Mouse (Mus musculus): Measurements from ENCODE around the gene Cd300ld4. TPM values are rescaled to one million over a fixed set of nuclear protein-coding genes. Genes with fewer than 3 reads are reported as not detected.
"Not testable (repeated sequence)": the region's sequence is repeated elsewhere in the genome, so short reads cannot be mapped to it uniquely, and the experiment has no call there.

The Cd300ld4 gene
- polyA plus RNA-seq, 1 experiment from 2014 or later, result not detected

- no peaks in the 10 kb centered on the region for H3K27me3 ChIP-seq (replicated peaks)
- ATAC-seq (ENCODE audit: low FRiP score, low read depth), result no peak
- no peak overlapping the region for H3K4me2 ChIP-seq (replicated peaks)
- no peaks in the 10 kb centered on the region for H3K36me3 ChIP-seq
- H3K27ac ChIP-seq, result no peak overlapping the region
- no peaks in the 10 kb centered on the region for H3K9me3 ChIP-seq
- no peak overlapping the region for H3K9ac ChIP-seq
- WGBS, result 50% methylated on average over 3 of the region's 3 CpGs
- no peaks in the 10 kb centered on the region for H3K4me1 ChIP-seq
- H3K4me3 ChIP-seq, result no peak overlapping the region
These were observed 22.6 kb upstream of the Cd300ld4 start for GRCm38 (mm10) chr11:115049282-115049895.

- Histone ChIP-seq H3K9me3 (no peaks in the 10 kb centered on the region), H3K4me3 (no peak within 1 kb of the TSS), H3K27me3 (replicated peaks) (no peaks in the 10 kb centered on the region), H3K9ac (no peak within 1 kb of the TSS), H3K36me3 (no peaks in the 10 kb centered on the region), H3K27ac (no peak within 1 kb of the TSS), H3K4me2 (replicated peaks) (no peak within 1 kb of the TSS), H3K4me1 (no peaks in the 10 kb centered on the region)
- no peak for ATAC-seq (ENCODE audit: low FRiP score, low read depth)
- 68% methylated on average over 2 of the region's 2 CpGs for WGBS
These were observed 21.4 kb upstream of the Cd300ld4 start, which contains the start of gene Cd300ld3 for GRCm38 (mm10) chr11:115048259-115048658. TSS of gene Cd300ld3 (minus strand) at chr11:115048409.

GRCm38 (mm10) chr11:115037669-115038068, 10.9 kb upstream of the Cd300ld4 start, which contains the start of gene Cd300ld5:
TSS of gene Cd300ld5 (minus strand) at chr11:115037769.
- ATAC-seq (ENCODE audit: low FRiP score, low read depth); H3K9me3 ChIP-seq; H3K4me3 ChIP-seq; H3K4me1 ChIP-seq; H3K4me2 ChIP-seq (replicated peaks); H3K36me3 ChIP-seq; H3K27ac ChIP-seq; H3K27me3 ChIP-seq (replicated peaks); H3K9ac ChIP-seq: not testable (repeated sequence)
- no CpG with 5 or more reads among the region's 6 CpGs for WGBS

GRCm38 (mm10) chr11:115016093-115016492, 10.7 kb downstream of the Cd300ld4 start, which contains the start of gene Cd300ld2:
TSS of gene Cd300ld2 (minus strand) at chr11:115016193.
- H3K9ac ChIP-seq; H3K4me1 ChIP-seq; H3K9me3 ChIP-seq; H3K4me2 ChIP-seq (replicated peaks); H3K4me3 ChIP-seq; H3K36me3 ChIP-seq; H3K27me3 ChIP-seq (replicated peaks); H3K27ac ChIP-seq; ATAC-seq (ENCODE audit: low FRiP score, low read depth): not testable (repeated sequence)
- no CpG with 5 or more reads among the region's 7 CpGs for WGBS

GRCm38 (mm10) chr11:115004070-115004469, 22.7 kb downstream of the Cd300ld4 start:
- no peak overlapping the region for H3K4me3 ChIP-seq
- no peak overlapping the region for H3K27ac ChIP-seq
- H3K36me3 ChIP-seq, result no peaks in the 10 kb centered on the region
- WGBS, result 86% methylated on average over 5 of the region's 5 CpGs
- no peak overlapping the region for H3K4me2 ChIP-seq (replicated peaks)
- no peaks in the 10 kb centered on the region for H3K9me3 ChIP-seq
- no peak for ATAC-seq (ENCODE audit: low FRiP score, low read depth)
- H3K27me3 ChIP-seq (replicated peaks), result no peaks in the 10 kb centered on the region
- H3K9ac ChIP-seq, result no peak overlapping the region
- no peaks in the 10 kb centered on the region for H3K4me1 ChIP-seq

GRCm38 (mm10) chr11:115001474-115002040, 25.3 kb downstream of the Cd300ld4 start, which contains the start of gene Cd300c2:
TSS of gene Cd300c2 (minus strand) at chr11:115001880.
- no peak within 1 kb of the TSS for H3K9ac ChIP-seq
- no peak within 1 kb of the TSS for H3K4me2 ChIP-seq (replicated peaks)
- no peaks in the 10 kb centered on the region for H3K36me3 ChIP-seq
- 0 out of 2 replicates have a peak, but pooled peaks cover 5% of the 10 kb centered on the region for H3K27me3 ChIP-seq (replicated peaks)
- H3K9me3 ChIP-seq, result no peaks in the 10 kb centered on the region
- no peak within 1 kb of the TSS for H3K4me3 ChIP-seq
- H3K27ac ChIP-seq, result no peak within 1 kb of the TSS
- ATAC-seq (ENCODE audit: low FRiP score, low read depth), result no peak
- no peaks in the 10 kb centered on the region for H3K4me1 ChIP-seq
- 93% methylated on average over 7 of the region's 7 CpGs for WGBS

GRCm38 (mm10) chr11:114989793-114990192, 37.0 kb downstream of the Cd300ld4 start, which contains the start of gene Cd300ld:
TSS of gene Cd300ld (minus strand) at chr11:114989922.
- Histone ChIP-seq H3K9ac (no peak within 1 kb of the TSS), H3K36me3 (no peaks in the 10 kb centered on the region), H3K27me3 (replicated peaks) (no peaks in the 10 kb centered on the region), H3K4me2 (replicated peaks) (no peak within 1 kb of the TSS), H3K4me1 (no peaks in the 10 kb centered on the region), H3K4me3 (no peak within 1 kb of the TSS), H3K9me3 (no peaks in the 10 kb centered on the region), H3K27ac (no peak within 1 kb of the TSS)
- ATAC-seq (ENCODE audit: low FRiP score, low read depth), result no peak
- WGBS, result 82% methylated on average over 4 of the region's 4 CpGs

- no peak overlapping the region for H3K4me2 ChIP-seq (replicated peaks)
- no peak overlapping the region for H3K9ac ChIP-seq
- peaks cover 15% of the 10 kb centered on the region for H3K9me3 ChIP-seq
- no peak for ATAC-seq (ENCODE audit: low FRiP score, low read depth)
- H3K27ac ChIP-seq, result no peak overlapping the region
- WGBS, result 68% methylated on average over 4 of the region's 4 CpGs
- H3K4me1 ChIP-seq, result no peaks in the 10 kb centered on the region
- no peaks in the 10 kb centered on the region for H3K36me3 ChIP-seq
- no peak overlapping the region for H3K4me3 ChIP-seq
- no peaks in the 10 kb centered on the region for H3K27me3 ChIP-seq (replicated peaks)
These were observed 44.9 kb downstream of the Cd300ld4 start for GRCm38 (mm10) chr11:114981866-114982265.

GRCm38 (mm10) chr11:114972726-114973125, 54.1 kb downstream of the Cd300ld4 start:
- H3K9me3 ChIP-seq, result peaks cover 5% of the 10 kb centered on the region; the same call in 1 of the 2 replicates
- H3K4me1 ChIP-seq, result no peaks in the 10 kb centered on the region
- no peak for ATAC-seq (ENCODE audit: low FRiP score, low read depth)
- no peak overlapping the region for H3K9ac ChIP-seq
- H3K36me3 ChIP-seq, result no peaks in the 10 kb centered on the region
- H3K4me3 ChIP-seq, result no peak overlapping the region
- H3K27me3 ChIP-seq (replicated peaks), result no peaks in the 10 kb centered on the region
- WGBS, result 89% methylated on average over 10 of the region's 10 CpGs
- H3K4me2 ChIP-seq (replicated peaks), result no peak overlapping the region
- no peak overlapping the region for H3K27ac ChIP-seq

Other genes starting within 250 kb of the Cd300ld4 start
- gene Btbd17, start 231.1 kb downstream of the Cd300ld4 start, polyA plus RNA-seq (2016; fragmentation: Nextera tagmentation; extraction: Ambion mirVana), result 48.5 and 51.2 TPM in 2 replicates
- not detected in 2 replicates for gene Gpr142, start 228.1 kb downstream of the Cd300ld4 start, polyA plus RNA-seq (2016; fragmentation: Nextera tagmentation; extraction: Ambion mirVana)
- 21.6 and 23.9 TPM in 2 replicates for gene Gprc5c, start 175.9 kb downstream of the Cd300ld4 start, polyA plus RNA-seq (2016; fragmentation: Nextera tagmentation; extraction: Ambion mirVana)
- 0.74 and 0.87 TPM in 2 replicates for gene Cd300a, start 137.0 kb downstream of the Cd300ld4 start, polyA plus RNA-seq (2016; fragmentation: Nextera tagmentation; extraction: Ambion mirVana)
- gene Cd300lb, start 92.6 kb downstream of the Cd300ld4 start, polyA plus RNA-seq (2016; fragmentation: Nextera tagmentation; extraction: Ambion mirVana), result not detected in 2 replicates
- gene Cd300c, start 57.9 kb downstream of the Cd300ld4 start, polyA plus RNA-seq (2016; fragmentation: Nextera tagmentation; extraction: Ambion mirVana), result not detected in 2 replicates
- gene Cd300ld, start 37.1 kb downstream of the Cd300ld4 start, polyA plus RNA-seq (2016; fragmentation: Nextera tagmentation; extraction: Ambion mirVana), result 0.08 and 0.11 TPM in 2 replicates
- 1.1 and 1.2 TPM in 2 replicates for gene Cd300c2, start 25.1 kb downstream of the Cd300ld4 start, polyA plus RNA-seq (2016; fragmentation: Nextera tagmentation; extraction: Ambion mirVana)
- not detected in 2 replicates for gene Cd300ld2, start 10.8 kb downstream of the Cd300ld4 start, polyA plus RNA-seq (2016; fragmentation: Nextera tagmentation; extraction: Ambion mirVana)
- gene Cd300ld5, start 10.8 kb upstream of the Cd300ld4 start, polyA plus RNA-seq (2016; fragmentation: Nextera tagmentation; extraction: Ambion mirVana), result not detected in 2 replicates
- not detected in 2 replicates for gene Cd300ld3, start 21.4 kb upstream of the Cd300ld4 start, polyA plus RNA-seq (2016; fragmentation: Nextera tagmentation; extraction: Ambion mirVana)
- not detected in 2 replicates for gene Cd300e, start 35.2 kb upstream of the Cd300ld4 start, polyA plus RNA-seq (2016; fragmentation: Nextera tagmentation; extraction: Ambion mirVana)
- gene Rab37, start 64.4 kb upstream of the Cd300ld4 start, polyA plus RNA-seq (2016; fragmentation: Nextera tagmentation; extraction: Ambion mirVana), result 2.0 and 3.5 TPM in 2 replicates
- 0.61 TPM in 1 of 2 replicates, not detected in the other for gene Cd300lf, start 107.0 kb upstream of the Cd300ld4 start, polyA plus RNA-seq (2016; fragmentation: Nextera tagmentation; extraction: Ambion mirVana)
- gene Slc9a3r1, start 136.3 kb upstream of the Cd300ld4 start, polyA plus RNA-seq (2016; fragmentation: Nextera tagmentation; extraction: Ambion mirVana), result 36.7 and 41.1 TPM in 2 replicates
- 8.6 and 9.7 TPM in 2 replicates for gene Tmem104, start 160.5 kb upstream of the Cd300ld4 start, polyA plus RNA-seq (2016; fragmentation: Nextera tagmentation; extraction: Ambion mirVana)
- gene Nat9, start 160.8 kb upstream of the Cd300ld4 start, polyA plus RNA-seq (2016; fragmentation: Nextera tagmentation; extraction: Ambion mirVana), result 19.7 and 20.3 TPM in 2 replicates
- gene Grin2c, start 240.2 kb upstream of the Cd300ld4 start, polyA plus RNA-seq (2016; fragmentation: Nextera tagmentation; extraction: Ambion mirVana), result 0.96 and 1.0 TPM in 2 replicates